Mouse (Mus musculus) NIH3T3 (cell line): ENCODE measurements around the gene Ncor2.

Experiments used
- DNase-seq: peaks from one replicate; pipeline ENCODE4 v3.0.0-alpha.2; 2012; ENCODE audit warnings: low read depth

Ncor2 gene

DNA sequence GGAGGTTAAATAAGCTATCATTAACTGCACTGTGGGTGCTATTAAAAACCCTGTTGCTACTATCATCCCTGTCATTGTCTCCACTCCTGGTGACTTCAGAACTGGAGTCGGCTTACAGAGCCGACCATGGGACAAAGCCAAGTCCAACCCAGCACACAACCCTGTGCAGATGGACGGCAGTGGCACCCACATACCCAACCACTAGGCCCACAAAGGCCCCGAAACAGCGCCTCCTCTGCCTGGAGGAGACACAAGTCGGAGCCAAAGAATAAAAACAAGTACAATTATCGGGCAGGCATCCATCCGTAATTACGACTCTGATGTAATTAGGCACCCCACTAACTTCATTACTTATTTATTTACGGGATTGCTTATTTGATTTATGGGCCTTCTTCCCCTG is 30.8 kb downstream of the Ncor2 start:
- DNase-seq, result peak; percentile 38

DNA sequence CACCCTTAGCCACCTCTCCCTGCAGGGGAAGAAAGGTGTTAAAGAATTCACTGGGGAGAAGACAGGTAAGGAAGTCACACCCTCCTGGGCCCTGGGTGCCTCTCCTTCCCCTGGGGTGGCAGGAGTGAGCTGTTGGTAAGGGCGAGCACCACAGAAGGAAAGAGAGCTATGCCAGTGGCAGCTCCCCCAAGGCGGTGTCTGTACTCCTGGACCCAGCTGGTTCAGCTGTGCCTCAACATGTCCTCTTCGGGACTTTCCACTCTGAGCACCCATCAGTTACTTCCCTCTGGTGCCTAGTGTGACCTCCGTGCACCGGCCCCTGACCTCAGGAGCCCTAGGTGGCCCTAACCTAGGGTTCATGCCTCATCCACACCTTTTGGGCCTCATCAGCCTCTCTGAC is 31.9 kb downstream of the Ncor2 start:
- DNase-seq, result no peak

DNA sequence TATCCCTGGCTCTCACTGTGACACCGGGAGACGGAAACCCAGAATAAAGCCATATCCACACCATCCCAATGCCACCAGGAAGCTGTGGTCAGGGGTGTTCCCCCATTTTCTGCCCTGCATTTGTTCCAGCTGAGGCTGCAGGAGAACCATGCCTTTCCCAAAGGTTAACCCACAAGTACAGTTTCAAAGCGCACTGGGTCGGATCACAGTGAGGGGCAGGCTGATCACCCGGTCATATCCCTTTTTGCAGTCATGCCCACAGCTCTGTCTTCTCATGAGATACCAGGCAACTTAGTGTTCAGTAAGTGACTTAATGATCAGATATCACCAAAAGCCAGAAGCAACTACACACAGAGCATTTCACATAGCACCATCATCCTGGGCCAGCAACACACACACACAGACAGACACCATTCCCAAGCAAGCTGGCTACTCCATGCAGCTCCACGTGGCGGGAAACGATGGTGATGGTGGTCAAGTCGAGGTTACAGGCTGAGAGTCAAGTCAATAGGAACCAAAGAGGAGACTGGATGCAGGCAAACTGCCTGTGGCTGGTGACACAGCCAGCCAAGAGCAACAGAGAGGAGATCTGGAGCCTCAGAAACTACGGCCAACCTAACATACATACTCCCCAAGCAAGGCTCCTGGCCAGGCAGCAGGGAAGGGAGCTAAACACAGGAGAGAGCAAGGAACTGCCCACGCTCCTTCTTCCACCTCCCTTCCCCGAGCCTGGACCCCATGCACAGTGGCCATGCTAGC is 35.7 kb downstream of the Ncor2 start:
- DNase-seq, result no peak

DNA sequence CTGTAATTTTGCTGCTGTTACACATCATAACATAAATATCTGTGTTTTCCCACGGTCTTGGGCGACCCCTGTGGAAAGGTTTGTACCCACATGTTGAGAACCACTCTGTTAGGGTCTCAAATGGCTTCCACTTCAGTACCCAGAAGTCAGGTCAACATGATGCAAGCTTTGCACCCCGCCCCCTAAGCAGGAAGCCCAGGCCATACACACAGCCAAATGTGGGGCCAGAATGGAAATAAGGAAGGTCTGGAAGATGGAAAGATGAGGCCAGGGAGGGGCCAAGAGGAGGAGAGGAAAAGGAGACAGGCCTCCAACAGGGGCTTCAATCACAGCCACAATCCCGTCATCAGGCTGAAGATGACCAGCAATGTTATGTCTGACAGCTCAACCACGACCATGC is 37.1 kb downstream of the Ncor2 start:
- DNase-seq, result peak; percentile 46

DNA sequence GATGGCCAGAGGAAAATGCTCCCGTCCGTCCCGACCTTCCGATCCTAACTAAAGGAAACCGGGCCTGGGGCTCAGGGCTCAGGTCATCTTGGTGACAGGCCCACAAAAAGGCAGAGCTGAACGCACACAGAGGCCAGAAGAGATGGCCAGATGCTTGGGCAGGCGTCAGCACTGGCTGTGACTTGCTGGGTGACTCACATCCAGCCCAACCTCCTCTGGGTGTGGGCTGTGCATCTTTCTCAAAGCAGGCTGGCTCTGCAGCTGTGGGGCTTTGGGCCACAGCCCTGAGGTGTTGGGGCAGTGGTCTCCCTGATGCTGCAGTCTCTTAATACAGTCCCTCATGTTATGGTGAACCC is 37.5 kb downstream of the Ncor2 start:
- peak; percentile 89 for DNase-seq

DNA sequence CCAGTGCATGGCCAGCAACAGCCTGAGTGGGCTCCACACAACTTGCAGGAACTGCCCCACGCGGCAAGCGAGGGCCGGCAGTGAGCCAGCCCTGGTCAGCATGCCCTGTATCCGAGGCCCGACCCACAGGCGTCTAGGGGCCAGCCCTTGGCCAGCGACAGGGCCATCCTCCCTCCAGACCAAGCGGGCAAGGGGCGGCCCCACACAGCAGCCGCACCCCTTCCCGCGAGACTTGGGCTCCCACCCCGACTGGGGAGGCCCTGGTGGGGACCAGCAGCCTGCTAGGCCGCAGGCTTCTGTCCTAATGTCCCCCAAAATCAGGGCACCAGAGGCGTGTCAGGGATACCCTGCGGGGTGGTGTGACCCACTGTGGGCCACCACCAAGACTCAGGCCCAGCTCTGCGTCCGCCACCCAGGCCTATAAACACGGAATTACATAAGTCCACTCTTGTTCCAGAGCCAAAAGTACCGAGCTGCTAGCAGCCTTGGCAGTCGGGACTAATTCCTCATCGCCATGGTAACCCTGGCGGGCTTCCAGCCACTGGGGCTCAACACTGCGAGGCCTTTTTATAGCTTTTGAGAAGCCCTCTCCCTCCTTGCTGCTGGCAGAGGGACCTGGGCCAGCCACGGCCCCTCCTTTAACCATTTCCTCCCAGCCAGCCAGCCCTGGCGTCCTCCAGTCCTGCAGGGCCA is 38.0 kb downstream of the Ncor2 start:
- peak; percentile 100 for DNase-seq

DNA sequence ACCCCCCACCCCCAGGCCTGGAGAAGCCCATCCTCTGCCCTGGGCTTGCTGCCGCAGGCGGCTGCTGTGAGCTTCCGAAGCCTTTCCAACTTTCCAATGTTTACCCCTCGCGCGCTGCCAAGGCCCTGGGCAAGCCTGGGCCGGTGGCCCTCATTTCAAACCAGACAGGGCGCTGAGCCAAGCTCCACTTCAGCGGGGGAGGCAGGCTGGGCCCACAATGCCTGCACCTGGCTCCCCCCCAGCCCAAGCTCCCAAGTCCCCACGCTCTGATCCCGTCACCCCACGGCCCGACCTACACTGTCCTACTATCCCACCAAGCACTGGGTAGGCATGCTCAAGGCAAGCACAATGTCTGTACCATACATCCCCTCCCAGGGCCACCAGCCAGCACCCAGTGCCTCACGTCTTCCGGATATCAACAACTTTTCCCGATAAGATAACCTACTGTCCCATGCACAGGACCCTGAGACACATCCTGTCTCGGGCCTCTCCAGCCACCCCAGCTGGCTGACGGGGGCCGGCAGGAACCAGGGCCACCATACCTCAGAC is 38.8 kb downstream of the Ncor2 start:
- DNase-seq, result peak; percentile 74

DNA sequence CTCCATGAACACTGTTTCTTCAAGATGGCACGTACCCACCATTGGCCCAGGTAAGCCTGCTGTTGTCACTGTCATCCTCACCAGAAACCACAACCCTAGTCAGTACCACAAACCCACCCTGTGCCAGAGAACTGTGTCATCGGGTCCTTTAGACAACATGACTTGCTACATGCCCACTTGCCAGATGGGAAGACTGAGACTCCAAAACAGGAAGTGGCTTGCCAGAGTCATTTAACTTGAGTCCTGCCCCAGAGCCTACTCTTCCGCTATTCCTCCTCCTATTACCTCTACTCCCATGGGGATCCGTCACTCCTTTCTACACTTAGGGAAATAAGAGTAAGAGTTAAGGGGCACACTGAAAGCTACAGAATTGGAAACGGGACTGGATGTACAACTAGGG is 39.4 kb downstream of the Ncor2 start:
- peak; percentile 18 for DNase-seq

DNA sequence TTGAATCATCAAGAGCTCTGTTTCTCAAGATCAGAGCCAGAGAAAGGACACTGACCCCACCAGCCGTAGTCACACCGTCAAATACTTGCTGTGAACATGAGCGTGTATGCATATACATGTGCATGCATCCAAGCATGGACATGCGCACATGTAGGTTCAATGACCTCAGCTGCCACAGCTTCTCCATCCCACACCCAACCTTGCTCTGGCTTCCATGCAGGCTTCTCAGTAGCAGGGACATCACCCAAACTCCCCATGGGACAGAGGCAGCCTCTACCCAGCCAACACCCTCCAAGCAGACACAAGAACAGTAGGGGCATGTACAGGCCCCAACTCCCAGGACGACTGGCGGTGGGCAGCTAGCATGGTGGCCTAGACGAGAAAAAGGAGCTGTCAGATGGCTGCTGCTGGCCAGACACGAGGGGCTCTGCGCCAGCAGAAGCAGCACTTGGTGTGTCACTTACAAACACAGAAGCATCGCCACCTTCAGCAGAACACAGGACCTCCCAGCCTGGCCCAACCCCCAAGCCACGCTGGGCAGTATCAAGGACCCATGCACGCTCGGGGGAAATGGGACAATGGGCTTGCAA is 40.1 kb downstream of the Ncor2 start:
- DNase-seq, result no peak

DNA sequence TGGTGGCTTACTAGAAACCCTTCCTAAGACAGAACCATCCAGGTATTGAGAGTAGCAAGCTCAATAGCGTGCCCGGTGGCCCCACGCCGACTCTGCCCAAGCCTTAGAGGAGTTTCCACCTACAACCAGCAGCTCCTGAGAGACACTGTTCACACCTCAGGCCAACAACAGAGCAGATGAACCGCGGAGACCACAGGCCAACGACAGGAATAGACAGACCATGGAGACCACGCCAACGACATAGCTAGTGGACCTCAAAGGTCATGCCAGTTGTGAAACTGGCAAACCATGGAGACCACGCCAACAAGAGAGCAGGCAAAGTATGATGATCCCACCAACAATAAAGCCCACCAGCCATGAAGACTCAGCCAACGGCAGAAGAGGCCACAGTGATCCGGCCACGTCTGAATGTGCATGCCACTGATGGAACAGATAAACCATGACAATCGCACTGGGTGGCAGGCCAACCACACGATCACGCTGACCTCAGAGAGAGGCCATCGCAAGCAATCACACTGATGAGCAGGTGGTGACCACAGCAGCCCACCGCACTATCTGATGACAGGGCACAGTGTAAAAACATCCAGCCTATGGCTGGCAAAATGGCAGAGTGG is 41.2 kb downstream of the Ncor2 start:
- no peak for DNase-seq

DNA sequence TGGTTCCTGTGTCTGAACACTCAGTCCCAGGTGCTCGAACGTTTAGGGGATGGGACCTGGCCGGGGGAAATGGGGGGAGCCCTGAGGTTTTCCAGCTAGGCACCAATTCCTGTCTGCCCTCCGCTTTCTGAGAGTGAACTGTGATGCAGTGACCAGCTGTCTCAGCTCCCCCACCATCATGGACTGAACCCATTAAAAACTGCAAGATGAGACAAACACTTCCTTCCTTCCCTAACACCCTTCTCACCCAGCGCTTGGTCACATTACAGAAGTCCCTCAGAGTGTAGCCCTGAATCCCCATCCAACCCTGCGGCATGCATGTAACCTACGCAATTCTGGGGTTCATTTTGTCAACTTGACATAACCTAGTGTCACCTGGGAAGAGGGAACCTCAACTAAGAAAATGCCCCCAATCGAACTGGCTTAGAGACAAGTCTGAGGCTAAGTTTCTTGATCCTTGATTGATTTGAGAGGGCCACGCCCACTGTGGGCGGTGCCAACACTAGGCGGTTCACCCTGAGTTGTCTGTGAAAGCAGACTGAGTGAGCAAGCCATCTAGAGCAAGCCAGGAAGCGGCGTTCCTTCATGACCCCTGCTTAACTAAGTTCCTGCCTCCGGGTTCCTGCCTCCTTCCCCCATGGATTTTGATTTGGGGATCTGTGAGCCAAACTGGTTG is 41.9 kb downstream of the Ncor2 start:
- DNase-seq, result peak; percentile 68

DNA sequence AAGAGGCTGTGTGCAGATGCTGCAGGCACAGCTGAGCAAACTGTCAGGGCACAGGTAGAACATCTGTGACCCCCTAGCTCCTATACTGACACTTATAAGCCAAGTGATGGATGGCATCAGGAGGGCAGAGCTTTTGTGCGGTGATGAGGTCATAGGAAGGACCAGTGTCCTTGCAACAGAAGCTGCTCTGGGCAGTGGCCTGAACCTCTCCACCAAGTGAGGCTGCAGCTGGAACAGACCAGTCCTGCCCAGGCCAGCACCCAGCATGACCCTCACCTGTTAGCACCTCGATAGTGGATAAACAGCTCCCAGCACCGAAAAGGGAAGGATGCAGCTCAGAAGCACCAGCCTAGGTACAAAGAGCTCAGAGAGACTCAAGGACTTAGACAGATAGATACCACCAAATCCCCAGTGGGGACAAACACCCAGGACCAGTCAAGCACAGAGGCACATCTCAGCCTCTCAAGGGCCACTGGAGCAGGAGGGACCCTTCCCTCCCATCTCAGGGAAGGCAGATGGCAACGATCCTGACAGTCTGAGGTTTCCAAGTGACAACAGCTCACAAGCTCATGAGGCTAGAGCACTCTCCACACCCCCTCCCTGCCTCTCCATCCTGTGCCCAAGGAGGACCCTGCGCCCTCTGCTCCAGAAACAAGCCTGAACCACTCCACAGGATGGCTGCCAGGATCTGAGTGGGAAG is 42.6 kb downstream of the Ncor2 start:
- DNase-seq, result no peak

DNA sequence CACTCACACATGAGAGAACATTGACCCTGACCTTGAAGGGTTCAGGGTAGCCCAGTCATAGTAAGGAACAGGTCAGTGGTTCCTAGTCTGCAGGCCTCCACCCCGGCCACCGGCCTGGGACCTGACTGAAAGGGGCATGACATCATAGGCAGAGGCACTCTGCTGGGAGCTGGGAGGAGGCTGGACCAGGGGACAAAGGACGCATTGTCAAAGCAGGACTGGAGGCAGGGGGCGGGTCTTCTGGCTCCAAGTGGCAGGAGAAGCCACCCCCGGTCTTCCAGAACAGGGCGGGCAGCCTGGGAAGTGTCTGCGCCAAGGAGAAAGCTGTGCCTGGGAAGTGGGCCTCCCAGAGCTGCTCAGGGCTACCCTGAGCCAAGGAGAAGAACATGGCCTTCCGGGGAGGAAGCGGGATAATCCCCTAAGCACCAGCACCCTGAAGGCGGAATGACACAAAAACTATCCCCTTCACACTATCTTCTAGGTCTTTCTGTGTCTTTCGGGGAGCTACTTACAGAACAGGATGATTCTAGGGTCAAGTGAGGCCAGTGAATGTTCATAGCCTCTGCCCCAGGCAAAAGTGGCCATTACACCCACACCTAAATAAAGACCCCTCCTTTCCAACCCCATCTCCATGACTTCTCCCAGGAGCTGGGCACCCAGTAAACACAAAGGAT is 44.1 kb downstream of the Ncor2 start:
- peak; percentile 56 for DNase-seq

DNA sequence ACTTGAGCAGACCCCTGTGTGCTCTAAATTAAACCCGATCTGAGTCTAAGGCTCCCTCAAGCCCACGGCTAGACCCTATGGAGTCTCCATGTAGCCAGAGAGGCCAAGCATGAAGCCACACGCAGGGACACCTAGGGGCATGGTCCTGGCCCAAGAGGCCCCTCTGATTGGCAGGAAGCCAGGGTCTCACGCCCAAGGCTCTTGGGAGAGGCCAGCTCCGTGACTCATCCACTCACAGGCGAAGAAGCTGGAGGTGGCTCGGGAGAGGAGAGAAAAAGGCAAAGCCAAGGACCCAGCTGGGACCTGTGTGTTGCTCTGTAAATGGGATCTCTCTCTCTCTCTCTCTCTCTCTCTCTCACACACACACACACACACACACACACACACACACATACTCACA is 44.6 kb downstream of the Ncor2 start:
- DNase-seq, result peak; percentile 71

DNA sequence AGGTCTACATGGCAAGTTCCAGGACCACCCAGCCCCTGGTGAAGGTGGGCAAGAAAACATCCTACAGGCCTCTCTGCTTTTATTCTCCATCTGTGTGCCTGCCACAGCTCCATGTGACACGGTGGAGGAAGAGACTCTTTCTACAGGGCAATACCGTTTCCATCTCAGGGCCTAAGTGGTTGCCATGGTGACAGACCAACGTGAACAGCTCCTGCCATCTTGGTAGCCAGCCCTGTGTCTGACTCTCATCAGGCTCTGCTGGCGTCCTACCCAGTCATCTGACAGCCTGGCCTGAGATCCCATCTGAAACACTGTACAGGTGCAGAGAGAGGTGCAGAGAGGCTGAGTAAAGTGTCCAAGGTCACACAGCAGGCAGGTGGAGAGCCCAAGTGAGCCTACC is 45.4 kb downstream of the Ncor2 start:
- DNase-seq, result peak; percentile 34

DNA sequence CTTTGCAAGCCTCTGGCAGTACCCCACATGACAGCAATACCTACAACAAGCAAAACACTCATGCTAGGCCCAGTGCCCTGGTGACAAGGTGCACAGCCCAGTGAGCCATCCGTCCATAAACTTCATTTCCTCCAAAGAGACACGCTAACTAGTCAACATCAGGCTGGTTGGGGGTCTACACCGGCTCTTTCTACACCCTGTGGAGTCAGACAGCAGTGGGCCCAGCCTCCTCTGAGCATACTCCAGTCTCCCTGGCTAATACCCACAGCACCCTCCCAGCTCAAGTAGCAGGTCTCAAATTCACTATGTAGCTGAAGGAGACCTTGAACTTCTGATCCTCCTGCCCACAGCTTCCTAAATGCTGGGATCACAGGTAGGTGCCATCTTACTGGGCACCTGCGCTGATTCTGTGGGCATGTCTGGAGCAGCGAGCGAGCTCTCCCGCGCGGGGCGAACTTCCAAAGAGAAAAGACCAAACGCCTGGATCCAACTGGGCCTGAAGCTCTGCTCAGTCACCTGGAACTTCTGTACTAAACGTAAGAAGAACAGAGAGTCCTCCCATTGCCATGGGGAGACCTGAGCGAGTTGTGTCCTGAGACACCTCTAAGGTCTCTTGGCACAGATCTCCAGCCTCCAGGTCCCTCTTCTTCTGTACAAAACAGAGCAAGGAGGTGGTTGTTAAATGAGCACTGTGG is 46.3 kb downstream of the Ncor2 start:
- no peak for DNase-seq

DNA sequence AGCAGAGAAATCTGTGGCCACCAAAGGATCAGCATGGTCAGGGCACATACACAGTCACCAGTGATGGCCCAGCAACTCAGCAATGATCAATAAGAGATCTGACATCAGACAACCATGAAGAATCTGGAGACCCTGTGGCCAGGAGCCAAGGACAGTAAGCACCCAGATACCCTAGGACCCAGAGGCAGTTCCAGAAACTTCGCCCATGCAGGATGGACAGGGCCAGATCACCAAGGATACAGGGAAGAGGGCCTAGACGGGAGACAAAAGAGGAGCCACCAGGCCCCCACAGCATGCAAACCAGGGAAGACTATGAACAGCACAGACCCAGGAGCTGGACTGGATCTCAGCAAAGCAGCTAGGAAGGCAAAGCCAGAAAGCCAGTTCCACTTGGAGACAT is 47.0 kb downstream of the Ncor2 start:
- DNase-seq, result no peak

DNA sequence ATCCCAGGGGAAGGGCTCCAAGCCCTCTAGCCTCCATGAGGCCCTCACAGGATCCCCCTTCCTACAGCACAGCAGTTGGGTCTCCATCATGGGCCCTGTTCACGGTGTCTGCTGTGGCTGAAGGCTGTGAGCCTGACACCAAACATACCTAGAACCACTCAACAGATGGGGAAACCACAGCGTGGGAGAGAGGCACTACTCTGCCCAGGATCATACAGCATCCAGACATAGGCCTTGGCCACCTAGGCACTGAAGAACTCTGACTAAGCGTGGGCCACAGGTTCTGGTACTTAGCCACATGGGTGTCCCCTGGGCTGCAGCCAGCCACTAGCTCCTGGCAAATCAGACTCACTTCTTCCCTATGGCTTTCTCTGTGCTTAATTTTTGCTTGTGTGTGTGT is 48.6 kb downstream of the Ncor2 start:
- no peak for DNase-seq

DNA sequence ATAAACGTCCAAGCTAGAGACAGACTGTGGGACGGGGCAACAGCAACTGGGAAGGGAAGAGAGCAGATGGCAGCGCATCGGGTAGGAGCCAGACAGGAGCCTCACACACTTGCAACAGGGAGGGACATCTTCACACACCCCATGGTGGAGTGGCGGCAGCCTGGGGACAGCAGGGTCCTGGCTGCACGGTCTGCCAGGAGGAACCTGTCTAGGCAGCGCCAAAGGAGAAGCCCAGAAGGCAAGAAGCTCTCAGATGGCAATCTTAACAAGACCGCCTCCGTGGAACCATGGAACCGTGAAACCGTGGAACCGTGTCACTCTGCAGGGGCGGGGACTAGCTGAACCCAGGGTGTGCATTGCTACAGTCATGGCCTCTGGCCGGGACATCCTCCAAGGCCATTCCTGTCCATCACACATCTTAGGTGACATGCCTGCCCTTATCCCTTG is 50.1 kb downstream of the Ncor2 start:
- no peak for DNase-seq

DNA sequence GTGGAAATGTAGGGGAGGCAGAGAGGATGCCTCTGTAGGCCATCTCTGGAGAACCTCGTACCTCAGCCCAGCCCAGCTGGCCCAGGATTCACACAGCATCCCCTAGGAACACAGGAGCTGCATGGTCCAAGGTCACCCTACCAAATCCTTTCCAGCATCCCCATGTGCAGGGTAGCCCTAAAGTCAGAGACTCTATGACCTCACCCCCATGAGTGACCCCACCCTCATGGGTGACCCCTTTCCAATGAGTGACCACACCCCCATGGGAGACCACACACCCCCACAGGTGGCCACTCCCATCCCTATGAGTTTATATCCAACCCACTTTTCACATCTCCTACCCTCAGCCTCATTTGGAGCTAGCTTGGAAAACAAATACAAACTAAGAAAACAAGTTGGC is 51.1 kb downstream of the Ncor2 start:
- DNase-seq, result no peak
